Mouse (Mus musculus): ENCODE results near the gene Cth.

GRCm38 (mm10) chr3:157884081-157884643, 40.7 kb downstream of the Cth start:
- TF ChIP-seq POLR2A (IDR thresholded peaks at IDR 0.05; ENCODE audit: insufficient read depth, low read depth, low read length) (no peak), CTCF (IDR thresholded peaks at IDR 0.05) (no peak), EP300 (IDR thresholded peaks at IDR 0.05; ENCODE audit: insufficient read depth, low read depth, low read length) (no peak)

Measured in heart, adult 2 months (tissue).